Mouse (Mus musculus): ENCODE data around the gene Rilp.
"Not testable (repeated sequence)": the region's sequence is repeated elsewhere in the genome, so short reads cannot be mapped to it uniquely, and the experiment has no call there.

- TF ChIP-seq TAL1 (conservative IDR thresholded peaks at IDR 0.05; ENCODE audit: low read depth, low read length); GATA1 (IDR thresholded peaks at IDR 0.05; ENCODE audit: borderline replicate concordance, low read length); CTCF (IDR thresholded peaks at IDR 0.05; ENCODE audit: low read depth, low read length); GATA2 (IDR thresholded peaks at IDR 0.05; ENCODE audit: borderline replicate concordance, low read depth, low read length): not testable (repeated sequence)
Observed at GRCm38 (mm10) chr11:75556006-75556405, 46.1 kb downstream of the Rilp start.

Measured in G1E (cell line).